ENCODE assay signal across 20 mouse cellular contexts in genomic region chr7:115086542-115087448, GRCm38 (mm10).
DNase-seq lines count a peak whose midpoint lies in the region; ATAC-seq and TF ChIP-seq lines count a peak whose summit lies in the region.
"Had no signal": no experiment of that assay in that cellular context is flagged by ENCODE, and none has a peak within 500 bp of the region (broad histone marks: within the 10 kb centered on the region; RNA-seq: fewer than 3 reads in every experiment).

No protein-coding gene starts in this region.

- no peaks in the 10 kb centered on the region for H3K4me1 ChIP-seq in forebrain, embryonic 14.5 days (ENCODE audit: control insufficient read depth, insufficient read depth, low read length)
- no peaks in the 10 kb centered on the region for H3K4me1 ChIP-seq in forebrain, embryonic 11.5 days (replicated peaks; ENCODE audit: control insufficient read depth, insufficient read depth, low read length)
- no peaks in the 10 kb centered on the region for H3K4me1 ChIP-seq in lung, embryonic 14.5 days (ENCODE audit: insufficient read depth)
- H3K4me1 ChIP-seq in midbrain, postnatal 0 days (ENCODE audit: insufficient read depth, low read length): no peaks in the 10 kb centered on the region
- H3K4me1 ChIP-seq: embryonic facial prominence, embryonic 13.5 days; heart, embryonic 10.5 days; heart, embryonic 15.5 days; hindbrain, embryonic 13.5 days had no signal

- no peak for TF ChIP-seq CTCF in lung, embryonic 14.5 days (IDR thresholded peaks at IDR 0.05; ENCODE audit: low read depth)
- no peak for TF ChIP-seq CTCF in midbrain, postnatal 0 days (IDR thresholded peaks at IDR 0.05)

- no peak overlapping the region for H3K4me3 ChIP-seq in forebrain, embryonic 14.5 days (ENCODE audit: low read depth, low read length)
- no peak overlapping the region for H3K4me3 ChIP-seq in forebrain, embryonic 11.5 days (ENCODE audit: low read depth, low read length)
- H3K4me3 ChIP-seq in lung, embryonic 14.5 days (ENCODE audit: low read depth, low read length): no peak overlapping the region
- no peak overlapping the region for H3K4me3 ChIP-seq in midbrain, postnatal 0 days (ENCODE audit: low read depth, low read length)
- H3K4me3 ChIP-seq: embryonic facial prominence, embryonic 13.5 days; heart, embryonic 10.5 days; heart, embryonic 15.5 days; hindbrain, embryonic 13.5 days had no signal

- peak; percentile 73 for ATAC-seq in forebrain, embryonic 14.5 days
- no peak for ATAC-seq in forebrain, embryonic 11.5 days (replicated peaks; ENCODE audit: low FRiP score)
- ATAC-seq in lung, embryonic 14.5 days (ENCODE audit: insufficient read depth): peak; percentile 95
- no peak for ATAC-seq in midbrain, postnatal 0 days (ENCODE audit: low FRiP score)
- ATAC-seq: activated CD4-positive, CD25-positive, alpha-beta regulatory T cell, adult 4 months; hindbrain, postnatal 0 days; Patski had no signal

- H3K27me3 ChIP-seq in forebrain, embryonic 14.5 days (replicated peaks; ENCODE audit: control insufficient read depth, insufficient read depth, low read length): no peaks in the 10 kb centered on the region
- H3K27me3 ChIP-seq in forebrain, embryonic 11.5 days (ENCODE audit: control insufficient read depth, insufficient read depth, low read length): no peaks in the 10 kb centered on the region
- no peaks in the 10 kb centered on the region for H3K27me3 ChIP-seq in lung, embryonic 14.5 days (ENCODE audit: insufficient read depth, low read length)
- no peaks in the 10 kb centered on the region for H3K27me3 ChIP-seq in midbrain, postnatal 0 days (ENCODE audit: insufficient read depth, low read length)
- H3K27me3 ChIP-seq: embryonic facial prominence, embryonic 13.5 days; heart, embryonic 15.5 days; Patski had no signal

- WGBS in forebrain, embryonic 14.5 days: 89% methylated on average over 4 of the region's 4 CpGs
- WGBS in forebrain, embryonic 11.5 days: 90% methylated on average over 4 of the region's 4 CpGs
- WGBS in lung, embryonic 14.5 days: 30% methylated on average over 4 of the region's 4 CpGs
- 82% methylated on average over 4 of the region's 4 CpGs for WGBS in midbrain, postnatal 0 days

- H3K36me3 ChIP-seq in forebrain, embryonic 14.5 days (ENCODE audit: control insufficient read depth, insufficient read depth, low read length): no peaks in the 10 kb centered on the region
- no peaks in the 10 kb centered on the region for H3K36me3 ChIP-seq in forebrain, embryonic 11.5 days (ENCODE audit: control insufficient read depth, insufficient read depth, low read length)
- no peaks in the 10 kb centered on the region for H3K36me3 ChIP-seq in lung, embryonic 14.5 days (ENCODE audit: insufficient read depth)
- no peaks in the 10 kb centered on the region for H3K36me3 ChIP-seq in midbrain, postnatal 0 days (ENCODE audit: insufficient read depth, low read length)
- H3K36me3 ChIP-seq: embryonic facial prominence, embryonic 13.5 days; heart, embryonic 10.5 days; heart, embryonic 15.5 days; hindbrain, embryonic 13.5 days had no signal

- no peak overlapping the region for H3K4me2 ChIP-seq in forebrain, embryonic 14.5 days (ENCODE audit: low read length)
- no peak overlapping the region for H3K4me2 ChIP-seq in forebrain, embryonic 11.5 days (ENCODE audit: low read depth, low read length, severe bottlenecking)
- H3K4me2 ChIP-seq in lung, embryonic 14.5 days: no peak overlapping the region
- no peak overlapping the region for H3K4me2 ChIP-seq in midbrain, postnatal 0 days (ENCODE audit: low read depth, low read length, poor library complexity, severe bottlenecking)
- H3K4me2 ChIP-seq: embryonic facial prominence, embryonic 13.5 days; heart, embryonic 15.5 days; hindbrain, embryonic 13.5 days had no signal

- H3K27ac ChIP-seq in forebrain, embryonic 14.5 days (ENCODE audit: low read depth, low read length): no peak overlapping the region
- no peak overlapping the region for H3K27ac ChIP-seq in forebrain, embryonic 11.5 days (ENCODE audit: low read depth, low read length)
- H3K27ac ChIP-seq in lung, embryonic 14.5 days (ENCODE audit: low read depth): no peak overlapping the region
- H3K27ac ChIP-seq in midbrain, postnatal 0 days (ENCODE audit: low read depth, low read length): no peak overlapping the region
- H3K27ac ChIP-seq: embryonic facial prominence, embryonic 13.5 days; heart, embryonic 10.5 days; heart, embryonic 15.5 days; hindbrain, embryonic 13.5 days; hindbrain, postnatal 0 days had no signal

- no peak overlapping the region for H3K9ac ChIP-seq in forebrain, embryonic 14.5 days (ENCODE audit: low read length)
- no peak overlapping the region for H3K9ac ChIP-seq in forebrain, embryonic 11.5 days (ENCODE audit: low read length)
- H3K9ac ChIP-seq in lung, embryonic 14.5 days: no peak overlapping the region
- no peak overlapping the region for H3K9ac ChIP-seq in midbrain, postnatal 0 days (replicated peaks; ENCODE audit: low read length, poor library complexity, severe bottlenecking)
- H3K9ac ChIP-seq: embryonic facial prominence, embryonic 13.5 days; heart, embryonic 15.5 days; hindbrain, embryonic 13.5 days had no signal

- DNase-seq in forebrain, embryonic 14.5 days (ENCODE audit: low spot score): peak; percentile 81
- no peak for DNase-seq in forebrain, embryonic 11.5 days (ENCODE audit: low spot score)
- DNase-seq in lung, embryonic 14.5 days: peak; percentile 87
- DNase-seq in lung, postnatal 36 days: no peak
- peak; percentile 62 for DNase-seq in brain, embryonic 18.5 days (ENCODE audit: low read depth, low spot score)
- DNase-seq in midbrain, postnatal 0 days (ENCODE audit: low spot score): no peak
- DNase-seq: adrenal gland, postnatal 14 days; cerebellum, adult 11 months; cerebellum, adult 8-10 months; cerebellum, postnatal 25 days; gastrocnemius, postnatal 10 days; heart, adult 18-20 months; heart, postnatal 14 days had no signal

- H3K9me3 ChIP-seq in forebrain, embryonic 14.5 days (replicated peaks; ENCODE audit: control insufficient read depth, low read length): no peaks in the 10 kb centered on the region
- no peaks in the 10 kb centered on the region for H3K9me3 ChIP-seq in forebrain, embryonic 11.5 days (ENCODE audit: control insufficient read depth, low read length)
- no peaks in the 10 kb centered on the region for H3K9me3 ChIP-seq in lung, embryonic 14.5 days (ENCODE audit: low read depth, low read length)
- no peaks in the 10 kb centered on the region for H3K9me3 ChIP-seq in midbrain, postnatal 0 days (ENCODE audit: low read length)
- H3K9me3 ChIP-seq: embryonic facial prominence, embryonic 13.5 days; heart, embryonic 10.5 days; heart, embryonic 15.5 days; hindbrain, embryonic 13.5 days had no signal

Comparison
In these comparisons a context has a peak if more than half of its experiments do, and no peak if none do; other contexts are left out.
1. ATAC-seq: peak in forebrain, embryonic 14.5 days (single experiment) and lung, embryonic 14.5 days (single experiment); none in forebrain, embryonic 11.5 days (single experiment) and midbrain, postnatal 0 days (single experiment).
2. DNase-seq: peak in forebrain, embryonic 14.5 days (single experiment), lung, embryonic 14.5 days (single experiment) and brain, embryonic 18.5 days (single experiment); none in forebrain, embryonic 11.5 days (single experiment), lung, postnatal 36 days (single experiment) and midbrain, postnatal 0 days (single experiment).